Mouse (Mus musculus): Measurements from ENCODE around the gene Bahcc1. TPM values are rescaled to one million over a fixed set of nuclear protein-coding genes. Genes with fewer than 3 reads are reported as not detected.

Gene Bahcc1
- total RNA-seq (2017), result 0.68 to 0.85 TPM (median 0.76 TPM) in 3 replicates

- ATAC-seq (replicated peaks; ENCODE audit: insufficient number of reproducible peaks, low FRiP score, low TSS enrichment, poor library complexity, severe bottlenecking), result peak; percentile 89
Observed at GRCm38 (mm10) chr11:120232230-120233097, at the start of gene Bahcc1. Gene Bahcc1 (plus strand): TSS chr11:120232947.

- ATAC-seq (replicated peaks; ENCODE audit: insufficient number of reproducible peaks, low FRiP score, low TSS enrichment, poor library complexity, severe bottlenecking), result no peak
Observed at GRCm38 (mm10) chr11:120183180-120183579, 49.6 kb upstream of the Bahcc1 start.

GRCm38 (mm10) chr11:120183708-120184107 lies 49.0 kb upstream of the Bahcc1 start:
- ATAC-seq (replicated peaks; ENCODE audit: insufficient number of reproducible peaks, low FRiP score, low TSS enrichment, poor library complexity, severe bottlenecking), result no peak

GRCm38 (mm10) chr11:120184371-120185315 lies 48.1 kb upstream of the Bahcc1 start:
- ATAC-seq (replicated peaks; ENCODE audit: insufficient number of reproducible peaks, low FRiP score, low TSS enrichment, poor library complexity, severe bottlenecking), result no peak

- ATAC-seq (replicated peaks; ENCODE audit: insufficient number of reproducible peaks, low FRiP score, low TSS enrichment, poor library complexity, severe bottlenecking), result no peak
Observed at GRCm38 (mm10) chr11:120185316-120186141, 47.2 kb upstream of the Bahcc1 start.

GRCm38 (mm10) chr11:120186145-120186740 lies 46.5 kb upstream of the Bahcc1 start:
- no peak for ATAC-seq (replicated peaks; ENCODE audit: insufficient number of reproducible peaks, low FRiP score, low TSS enrichment, poor library complexity, severe bottlenecking)

- no peak for ATAC-seq (replicated peaks; ENCODE audit: insufficient number of reproducible peaks, low FRiP score, low TSS enrichment, poor library complexity, severe bottlenecking)
Observed at GRCm38 (mm10) chr11:120186821-120187235, 45.9 kb upstream of the Bahcc1 start.

- no peak for ATAC-seq (replicated peaks; ENCODE audit: insufficient number of reproducible peaks, low FRiP score, low TSS enrichment, poor library complexity, severe bottlenecking)
Observed at GRCm38 (mm10) chr11:120187236-120188101, 45.3 kb upstream of the Bahcc1 start.

- no peak for ATAC-seq (replicated peaks; ENCODE audit: insufficient number of reproducible peaks, low FRiP score, low TSS enrichment, poor library complexity, severe bottlenecking)
Observed at GRCm38 (mm10) chr11:120188102-120188480, 44.7 kb upstream of the Bahcc1 start.

- no peak for ATAC-seq (replicated peaks; ENCODE audit: insufficient number of reproducible peaks, low FRiP score, low TSS enrichment, poor library complexity, severe bottlenecking)
Observed at GRCm38 (mm10) chr11:120188481-120189441, 44.0 kb upstream of the Bahcc1 start.

GRCm38 (mm10) chr11:120189459-120190312 lies 43.1 kb upstream of the Bahcc1 start:
- peak; percentile 94 for ATAC-seq (replicated peaks; ENCODE audit: insufficient number of reproducible peaks, low FRiP score, low TSS enrichment, poor library complexity, severe bottlenecking)

- ATAC-seq (replicated peaks; ENCODE audit: insufficient number of reproducible peaks, low FRiP score, low TSS enrichment, poor library complexity, severe bottlenecking), result no peak
Observed at GRCm38 (mm10) chr11:120190526-120191412, 42.0 kb upstream of the Bahcc1 start.

- ATAC-seq (replicated peaks; ENCODE audit: insufficient number of reproducible peaks, low FRiP score, low TSS enrichment, poor library complexity, severe bottlenecking), result no peak
Observed at GRCm38 (mm10) chr11:120198831-120199230, 33.9 kb upstream of the Bahcc1 start.

GRCm38 (mm10) chr11:120199766-120200165 lies 33.0 kb upstream of the Bahcc1 start:
- no peak for ATAC-seq (replicated peaks; ENCODE audit: insufficient number of reproducible peaks, low FRiP score, low TSS enrichment, poor library complexity, severe bottlenecking)

GRCm38 (mm10) chr11:120200621-120201020 lies 32.1 kb upstream of the Bahcc1 start:
- no peak for ATAC-seq (replicated peaks; ENCODE audit: insufficient number of reproducible peaks, low FRiP score, low TSS enrichment, poor library complexity, severe bottlenecking)
